29 mouse cellular contexts compared by ENCODE assay signal in the genomic region with DNA sequence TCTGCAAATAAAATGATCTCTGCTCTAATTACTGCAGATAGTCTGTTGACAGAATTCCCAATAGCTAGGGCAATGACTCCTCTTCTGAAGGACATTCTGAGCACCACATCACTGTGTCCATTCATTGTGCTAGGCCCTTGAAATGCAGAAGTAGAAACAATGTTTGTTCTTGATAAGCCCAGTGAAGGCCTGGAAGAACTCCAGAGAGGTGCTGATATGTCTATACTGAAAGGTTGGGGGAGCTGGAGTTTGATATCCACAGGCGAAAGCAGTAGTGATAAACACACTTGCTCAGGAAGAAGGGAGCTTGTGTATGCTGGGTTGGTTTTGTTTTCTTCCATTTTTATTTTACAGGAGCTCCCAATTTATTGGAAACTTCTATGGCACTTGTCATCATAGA. TPM values are rescaled to one million over a fixed set of nuclear protein-coding genes. Genes with fewer than 3 reads are reported as not detected.
DNase-seq lines count a peak whose midpoint lies in the region; ATAC-seq and TF ChIP-seq lines count a peak whose summit lies in the region.
"Had no signal": no experiment of that assay in that cellular context is flagged by ENCODE, and none has a peak within 500 bp of the region (broad histone marks: within the 10 kb centered on the region; RNA-seq: fewer than 3 reads in every experiment).

No protein-coding gene starts in this region.

- 35% methylated on average over 1 of the region's 1 CpGs for whole genome bisulfite sequencing in heart, embryonic 16.5 days
- whole genome bisulfite sequencing in heart, embryonic 11.5 days (ENCODE audit: insufficient replicate concordance) = 15% methylated on average over 1 of the region's 1 CpGs
- 41% methylated on average over 1 of the region's 1 CpGs for WGBS in liver, embryonic 11.5 days
- 53% methylated on average over 1 of the region's 1 CpGs for WGBS in liver, postnatal 0 days (ENCODE audit: insufficient replicate concordance)
- 92% methylated on average over 1 of the region's 1 CpGs for WGBS in midbrain, postnatal 0 days

- H3K79me2 ChIP-seq in MEL (ENCODE audit: control insufficient read depth, insufficient read depth, low read length, poor library complexity) = no peaks in the 10 kb centered on the region

- H3K9ac ChIP-seq in heart, embryonic 16.5 days (ENCODE audit: low read length) = no peak overlapping the region
- H3K9ac ChIP-seq in heart, embryonic 11.5 days (ENCODE audit: low read depth, low read length) = no peak overlapping the region
- H3K9ac ChIP-seq in liver, embryonic 11.5 days (ENCODE audit: low read depth, low read length) = no peak overlapping the region
- H3K9ac ChIP-seq in liver, postnatal 0 days (replicated peaks) = no peak overlapping the region
- H3K9ac ChIP-seq in MEL (ENCODE audit: control insufficient read depth, low read depth, low read length, poor library complexity, severe bottlenecking) = no peak overlapping the region
- H3K9ac ChIP-seq in midbrain, postnatal 0 days (replicated peaks; ENCODE audit: low read length, poor library complexity, severe bottlenecking) = no peak overlapping the region
- H3K9ac ChIP-seq: embryonic facial prominence, embryonic 12.5 days; forebrain, embryonic 13.5 days; forebrain, embryonic 15.5 days had no signal

- H3K9me3 ChIP-seq in heart, embryonic 16.5 days (replicated peaks; ENCODE audit: control insufficient read depth, low read length) = no peaks in the 10 kb centered on the region
- no peaks in the 10 kb centered on the region for H3K9me3 ChIP-seq in heart, embryonic 11.5 days (replicated peaks; ENCODE audit: control insufficient read depth, low read length)
- no peaks in the 10 kb centered on the region for H3K9me3 ChIP-seq in liver, embryonic 11.5 days (ENCODE audit: control insufficient read depth, low read length)
- H3K9me3 ChIP-seq in liver, postnatal 0 days (ENCODE audit: low read length) = no peaks in the 10 kb centered on the region
- no peaks in the 10 kb centered on the region for H3K9me3 ChIP-seq in MEL (replicated peaks; ENCODE audit: insufficient read depth, low read length)
- H3K9me3 ChIP-seq in midbrain, postnatal 0 days (ENCODE audit: low read length) = no peaks in the 10 kb centered on the region
- H3K9me3 ChIP-seq: embryonic facial prominence, embryonic 10.5 days; embryonic facial prominence, embryonic 12.5 days; forebrain, embryonic 13.5 days; forebrain, embryonic 15.5 days; G1E had no signal

- no peak overlapping the region; the same call in 1 of the 2 replicates for H3K27ac ChIP-seq in heart, embryonic 16.5 days (ENCODE audit: low read length)
- no peak overlapping the region for H3K27ac ChIP-seq in heart, embryonic 11.5 days (ENCODE audit: low read depth, low read length)
- H3K27ac ChIP-seq in liver, embryonic 11.5 days (ENCODE audit: low read depth, low read length) = no peak overlapping the region
- H3K27ac ChIP-seq in liver, postnatal 0 days (ENCODE audit: low read depth) = no peak overlapping the region
- peak overlapping the region; percentile 63 for H3K27ac ChIP-seq in MEL (ENCODE audit: control insufficient read depth, low read depth, low read length)
- no peak overlapping the region for H3K27ac ChIP-seq in midbrain, postnatal 0 days (ENCODE audit: low read depth, low read length)
- H3K27ac ChIP-seq: embryonic facial prominence, embryonic 10.5 days; embryonic facial prominence, embryonic 12.5 days; forebrain, embryonic 13.5 days; forebrain, embryonic 15.5 days had no signal

- no peaks in the 10 kb centered on the region for H3K27me3 ChIP-seq in heart, embryonic 16.5 days (ENCODE audit: control insufficient read depth, insufficient read depth, low read length)
- H3K27me3 ChIP-seq in heart, embryonic 11.5 days (ENCODE audit: control insufficient read depth, insufficient read depth, low read length) = no peaks in the 10 kb centered on the region
- H3K27me3 ChIP-seq in liver, embryonic 11.5 days (replicated peaks; ENCODE audit: control insufficient read depth, insufficient read depth, low read length) = no peaks in the 10 kb centered on the region
- no peaks in the 10 kb centered on the region for H3K27me3 ChIP-seq in liver, postnatal 0 days (ENCODE audit: insufficient read depth, low read length)
- no peaks in the 10 kb centered on the region for H3K27me3 ChIP-seq in MEL (ENCODE audit: control insufficient read depth in 1 of 2, insufficient read depth in 2 of 2, low read length in 2 of 2)
- H3K27me3 ChIP-seq in midbrain, postnatal 0 days (ENCODE audit: insufficient read depth, low read length) = no peaks in the 10 kb centered on the region
- H3K27me3 ChIP-seq: CH12.LX; embryonic facial prominence, embryonic 12.5 days; forebrain, embryonic 13.5 days; forebrain, embryonic 15.5 days had no signal

- peak; percentile 45; the same call in 1 of the 2 replicates for ATAC-seq in heart, embryonic 16.5 days (replicated peaks; ENCODE audit: extremely low read depth, insufficient read depth, low FRiP score)
- ATAC-seq in heart, embryonic 11.5 days (replicated peaks; ENCODE audit: insufficient number of reproducible peaks, low FRiP score, low TSS enrichment) = no peak
- peak; percentile 71; the same call in 1 of the 2 replicates for ATAC-seq in liver, embryonic 11.5 days (replicated peaks; ENCODE audit: low FRiP score)
- ATAC-seq in liver, postnatal 0 days = no peak
- no peak for ATAC-seq in midbrain, postnatal 0 days (ENCODE audit: low FRiP score)
- ATAC-seq: activated CD4-positive, CD25-positive, alpha-beta regulatory T cell, adult 4 months; CD4-positive, CD25-positive, alpha-beta regulatory T cell, adult 4 months; forebrain, embryonic 13.5 days; forebrain, embryonic 15.5 days; Patski had no signal

- TF ChIP-seq POLR2A in MEL (IDR thresholded peaks at IDR 0.05; ENCODE audit: control insufficient read depth in 1 of 2, insufficient read depth in 1 of 2, low read depth in 1 of 2, low read length in 2 of 2, poor library complexity in 1 of 2) = no peak

- no peak for TF ChIP-seq EP300 in liver, postnatal 0 days (IDR thresholded peaks at IDR 0.05; ENCODE audit: low read depth)
- TF ChIP-seq EP300 in MEL (IDR thresholded peaks at IDR 0.05; ENCODE audit: low read depth in 1 of 2, low read length in 2 of 2) = peak; percentile 92 to 94

- DNase-seq in heart, adult 11 months = peak; percentile 16
- no peak for DNase-seq in heart, adult 9 months (ENCODE audit: low spot score in 2 of 2)
- no peak for DNase-seq in liver, embryonic 11.5 days (ENCODE audit: low spot score)
- DNase-seq in liver, postnatal 0 days = no peak
- DNase-seq in MEL (ENCODE audit: low read depth, low spot score) = peak; percentile 87
- DNase-seq in midbrain, postnatal 0 days (ENCODE audit: low spot score) = no peak
- DNase-seq: adrenal gland, adult 8-10 months; adrenal gland, postnatal 14 days; adrenal gland, postnatal 36 days; B cell, adult 2 months; cerebellum, adult 11-12 months; cerebellum, adult 2 months; cerebellum, adult 9-10 months; cerebellum, postnatal 10 days; cerebellum, postnatal 25 days had no signal

- no peaks in the 10 kb centered on the region for H3K36me3 ChIP-seq in heart, embryonic 16.5 days (ENCODE audit: control insufficient read depth, insufficient read depth)
- H3K36me3 ChIP-seq in heart, embryonic 11.5 days (ENCODE audit: control insufficient read depth, insufficient read depth, low read length) = no peaks in the 10 kb centered on the region
- H3K36me3 ChIP-seq in liver, embryonic 11.5 days (ENCODE audit: control insufficient read depth, insufficient read depth, low read length) = no peaks in the 10 kb centered on the region
- H3K36me3 ChIP-seq in liver, postnatal 0 days (replicated peaks; ENCODE audit: insufficient read depth, low read length) = no peaks in the 10 kb centered on the region
- H3K36me3 ChIP-seq in MEL (ENCODE audit: control insufficient read depth in 1 of 2, insufficient read depth in 2 of 2, low read length in 2 of 2) = peaks cover 0 to 9% of the 10 kb centered on the region in 2 experiments; a peak in 2 of 4 replicates
- no peaks in the 10 kb centered on the region for H3K36me3 ChIP-seq in midbrain, postnatal 0 days (ENCODE audit: insufficient read depth, low read length)
- H3K36me3 ChIP-seq: embryonic facial prominence, embryonic 10.5 days; embryonic facial prominence, embryonic 12.5 days; forebrain, embryonic 15.5 days; G1E had no signal

- no peak overlapping the region for H3K4me2 ChIP-seq in heart, embryonic 16.5 days (ENCODE audit: low read depth, low read length)
- H3K4me2 ChIP-seq in heart, embryonic 11.5 days = no peak overlapping the region
- H3K4me2 ChIP-seq in liver, embryonic 11.5 days = no peak overlapping the region
- no peak overlapping the region for H3K4me2 ChIP-seq in liver, postnatal 0 days (ENCODE audit: low read depth, low read length)
- H3K4me2 ChIP-seq in midbrain, postnatal 0 days (ENCODE audit: low read depth, low read length, poor library complexity, severe bottlenecking) = no peak overlapping the region
- H3K4me2 ChIP-seq: embryonic facial prominence, embryonic 12.5 days; forebrain, embryonic 13.5 days; forebrain, embryonic 15.5 days had no signal

- H3K4me1 ChIP-seq in heart, embryonic 16.5 days (ENCODE audit: control insufficient read depth, insufficient read depth, low read length) = no peaks in the 10 kb centered on the region
- no peaks in the 10 kb centered on the region for H3K4me1 ChIP-seq in heart, embryonic 11.5 days (ENCODE audit: control insufficient read depth, insufficient read depth, low read length)
- H3K4me1 ChIP-seq in liver, embryonic 11.5 days (replicated peaks; ENCODE audit: control insufficient read depth, insufficient read depth, low read length) = no peaks in the 10 kb centered on the region
- no peaks in the 10 kb centered on the region for H3K4me1 ChIP-seq in liver, postnatal 0 days (ENCODE audit: insufficient read depth)
- H3K4me1 ChIP-seq in MEL (ENCODE audit: control insufficient read depth in 1 of 2, insufficient read depth in 2 of 2, low read length in 2 of 2) = peaks cover 4 to 5% of the 10 kb centered on the region in 2 experiments
- no peaks in the 10 kb centered on the region for H3K4me1 ChIP-seq in midbrain, postnatal 0 days (ENCODE audit: insufficient read depth, low read length)
- H3K4me1 ChIP-seq: embryonic facial prominence, embryonic 10.5 days; embryonic facial prominence, embryonic 12.5 days; forebrain, embryonic 13.5 days; forebrain, embryonic 15.5 days had no signal

- TF ChIP-seq CTCF in liver, postnatal 0 days (IDR thresholded peaks at IDR 0.05; ENCODE audit: low read depth) = no peak
- TF ChIP-seq CTCF in MEL (IDR thresholded peaks at IDR 0.05 in 2 of 3, conservative IDR thresholded peaks at IDR 0.05 in 1 of 3; ENCODE audit: control insufficient read depth in 1 of 3, insufficient read depth in 1 of 3, low read depth in 2 of 3, low read length in 3 of 3, poor library complexity in 1 of 3, severe bottlenecking in 1 of 3) = no peak
- TF ChIP-seq CTCF in midbrain, postnatal 0 days (IDR thresholded peaks at IDR 0.05) = no peak

- no peak overlapping the region for H3K4me3 ChIP-seq in heart, embryonic 16.5 days (ENCODE audit: low read length)
- H3K4me3 ChIP-seq in heart, embryonic 11.5 days (ENCODE audit: low read depth, low read length) = no peak overlapping the region
- H3K4me3 ChIP-seq in liver, embryonic 11.5 days (ENCODE audit: low read depth, low read length) = no peak overlapping the region
- H3K4me3 ChIP-seq in liver, postnatal 0 days (ENCODE audit: low read depth, low read length) = no peak overlapping the region
- no peak overlapping the region for H3K4me3 ChIP-seq in MEL (ENCODE audit: control insufficient read depth in 1 of 2, insufficient read depth in 1 of 2, low read depth in 2 of 2, low read length in 2 of 2)
- no peak overlapping the region for H3K4me3 ChIP-seq in midbrain, postnatal 0 days (ENCODE audit: low read depth, low read length)
- H3K4me3 ChIP-seq: embryonic facial prominence, embryonic 10.5 days; embryonic facial prominence, embryonic 12.5 days; forebrain, embryonic 13.5 days; forebrain, embryonic 15.5 days had no signal

- no peak for TF ChIP-seq RAD21 in MEL (IDR thresholded peaks at IDR 0.05; ENCODE audit: low read depth, low read length)

RNA-seq across cellular contexts. Expression of gene 4930550L24Rik, which starts 8.4 kb away (rescaled TPM):
- 0.12 TPM in 1 of 2 replicates, not detected in the other for polyA plus RNA-seq in heart, embryonic 16.5 days (2015; fragmentation: Nextera tagmentation; extraction: Ambion mirVana)
- polyA plus RNA-seq in heart, embryonic 11.5 days (2014; fragmentation: Nextera tagmentation; extraction: Ambion mirVana) = 0.10 and 0.18 TPM in 2 replicates
- 0.41 and 0.90 TPM in 2 replicates for polyA plus RNA-seq in liver, embryonic 11.5 days (2014; fragmentation: Nextera tagmentation; extraction: Ambion mirVana)
- 0.06 TPM in 1 of 2 replicates, not detected in the other for polyA plus RNA-seq in liver, postnatal 0 days (2015; fragmentation: Nextera tagmentation; extraction: Ambion mirVana)
- 1.3 and 1.7 TPM in 2 replicates for total RNA-seq in MEL (2012; rRNA removed)
- under 1 TPM in 1 of 2 experiments, not detected in 1; 0.18 TPM for polyA plus RNA-seq in MEL (2012; ENCODE audit: insufficient read depth in 1 of 2, insufficient read length in 2 of 2, low read depth in 1 of 2, low replicate concordance in 2 of 2, missing spikeins in 1 of 2)
- not detected in 2 replicates for total RNA-seq in midbrain, postnatal 0 days (2014; rRNA removed)
- polyA plus RNA-seq in midbrain, postnatal 0 days (2015; fragmentation: Nextera tagmentation; extraction: Ambion mirVana) = 0.23 TPM in 1 of 2 replicates, not detected in the other
- total RNA-seq: adrenal gland, adult 18-20 months; adrenal gland, adult 8-10 months; adrenal gland, postnatal 14 days; adrenal gland, postnatal 36 days; CH12.LX; G1E had no signal
- polyA plus RNA-seq: activated CD4-positive, CD25-positive, alpha-beta regulatory T cell, adult 4 months; CD4-positive, CD25-positive, alpha-beta regulatory T cell, adult 4 months; cerebellum, adult 2 months; cortical plate, adult 2 months; forebrain, embryonic 11.5 days; forebrain, embryonic 13.5 days; G1E; Patski had no signal

Comparison
In these comparisons a context has a peak if more than half of its experiments do, and no peak if none do; other contexts are left out.
1. DNase-seq: peak in heart, adult 11 months (single experiment) and MEL (single experiment); none in heart, adult 9 months (0 of 2), liver, embryonic 11.5 days (single experiment), liver, postnatal 0 days (single experiment) and midbrain, postnatal 0 days (single experiment).
2. ATAC-seq: peak in heart, embryonic 16.5 days (single experiment) and liver, embryonic 11.5 days (single experiment); none in heart, embryonic 11.5 days (single experiment), liver, postnatal 0 days (single experiment) and midbrain, postnatal 0 days (single experiment).